Mouse (Mus musculus): ENCODE measurements at regions not wholly inside any gene's neighbourhood (a gene's known extent, or its start where the extent isn't known, plus 50 kb on each side); places are given as distances from the start of the nearest gene placed in this dataset.

- DNase-seq (ENCODE audit: low spot score in 2 of 2) = no peak
Observed at GRCm38 (mm10) chr2:108904121-108904733, 376.3 kb upstream of the Kif18a start.

GRCm38 (mm10) chr2:108913555-108913954 is 367.0 kb upstream of the Kif18a start:
- no peak for DNase-seq (ENCODE audit: low spot score in 2 of 2)

GRCm38 (mm10) chr2:108913967-108914366 is 366.6 kb upstream of the Kif18a start:
- DNase-seq (ENCODE audit: low spot score in 2 of 2) = no peak

- DNase-seq (ENCODE audit: low spot score in 2 of 2) = no peak
Observed at GRCm38 (mm10) chr2:108919500-108920045, 361.0 kb upstream of the Kif18a start.

- DNase-seq (ENCODE audit: low spot score in 2 of 2) = no peak
Observed at GRCm38 (mm10) chr2:108920111-108920510, 360.4 kb upstream of the Kif18a start.

- DNase-seq (ENCODE audit: low spot score in 2 of 2) = no peak
Observed at GRCm38 (mm10) chr2:108935981-108936762, 344.4 kb upstream of the Kif18a start.

GRCm38 (mm10) chr2:108980921-108981320 is 299.6 kb upstream of the Kif18a start:
- DNase-seq (ENCODE audit: low spot score in 2 of 2) = no peak

GRCm38 (mm10) chr2:109016223-109016622 is 264.3 kb upstream of the Kif18a start:
- no peak for DNase-seq (ENCODE audit: low spot score in 2 of 2)

GRCm38 (mm10) chr2:109017018-109017707 is 263.4 kb upstream of the Kif18a start:
- DNase-seq (ENCODE audit: low spot score in 2 of 2) = no peak

- DNase-seq (ENCODE audit: low spot score in 2 of 2) = no peak
Observed at GRCm38 (mm10) chr2:109038131-109038695, 242.3 kb upstream of the Kif18a start.

Data from left cerebral cortex, adult 9 months (tissue).